Mouse (Mus musculus): ENCODE results near the gene Csrp1. TPM values are rescaled to one million over a fixed set of nuclear protein-coding genes. Genes with fewer than 3 reads are reported as not detected.

Csrp1 gene
- polyA plus RNA-seq, 1 experiment = 219 TPM

DNA sequence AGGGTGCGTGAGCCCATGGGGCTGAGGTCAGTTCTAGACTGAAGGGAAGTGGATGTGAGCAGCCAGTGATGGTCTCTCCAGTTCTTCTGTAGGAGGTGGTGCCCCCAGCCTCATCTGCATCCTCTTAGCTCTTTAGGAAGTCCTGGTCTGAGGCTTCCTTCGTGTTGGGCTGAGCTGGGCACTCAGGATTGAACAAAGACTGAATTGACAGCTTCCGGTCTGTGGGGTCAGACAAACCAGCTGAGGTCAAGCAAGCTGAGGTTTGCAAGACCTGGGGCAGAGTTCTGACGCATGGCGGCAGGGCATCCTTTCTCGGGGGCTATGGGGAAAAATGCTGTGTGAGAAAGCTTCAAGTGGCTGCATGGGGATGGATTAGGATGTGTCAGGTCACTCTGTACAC lies 15.6 kb downstream of the Csrp1 start:
- H3K4me3 ChIP-seq = no peak overlapping the region
- TF ChIP-seq SRF (IDR thresholded peaks at IDR 0.05; ENCODE audit: control insufficient read depth, insufficient read length, low read depth) = no peak
- no peak for TF ChIP-seq TCF12 (IDR thresholded peaks at IDR 0.05; ENCODE audit: insufficient read depth, poor library complexity, severe bottlenecking)
- TF ChIP-seq USF1 (IDR thresholded peaks at IDR 0.05; ENCODE audit: low read depth) = no peak
- no peak for TF ChIP-seq POLR2A (IDR thresholded peaks at IDR 0.05; ENCODE audit: insufficient read length, low read depth)
- TF ChIP-seq MYOD1 (IDR thresholded peaks at IDR 0.05; ENCODE audit: control insufficient read depth in 1 of 3, insufficient read length in 2 of 3, low read depth in 2 of 3) = no peak
- TF ChIP-seq MYOG (IDR thresholded peaks at IDR 0.05; ENCODE audit: control insufficient read depth in 1 of 3, insufficient read depth in 1 of 3, insufficient read length in 2 of 3, low read depth in 2 of 3) = no peak
- no peak for TF ChIP-seq CEBPB (IDR thresholded peaks at IDR 0.05; ENCODE audit: insufficient read depth, poor library complexity, severe bottlenecking)
- TF ChIP-seq POLR2AphosphoS2 (IDR thresholded peaks at IDR 0.05; ENCODE audit: insufficient read length, low read depth) = no peak
- no peak for TF ChIP-seq E2F4 (IDR thresholded peaks at IDR 0.05; ENCODE audit: insufficient read depth)
- TF ChIP-seq REST (IDR thresholded peaks at IDR 0.05; ENCODE audit: insufficient read depth, insufficient read length) = no peak
- TF ChIP-seq MAX (IDR thresholded peaks at IDR 0.05; ENCODE audit: low read depth) = no peak
- TF ChIP-seq TCF3 (IDR thresholded peaks at IDR 0.05; ENCODE audit: insufficient read length, low read depth) = no peak
- H3K79me2 ChIP-seq (ENCODE audit: control insufficient read depth, insufficient read depth) = peaks cover 86% of the 10 kb centered on the region
- H3ac ChIP-seq (ENCODE audit: control insufficient read depth, insufficient read length) = no peak overlapping the region
- H3K27me3 ChIP-seq (ENCODE audit: control insufficient read depth, insufficient read depth, insufficient read length) = no peaks in the 10 kb centered on the region
- H3K36me3 ChIP-seq (ENCODE audit: control insufficient read depth, insufficient read depth) = peaks cover 11% of the 10 kb centered on the region
- no peak overlapping the region for H3K4me2 ChIP-seq (ENCODE audit: low read depth)

DNA sequence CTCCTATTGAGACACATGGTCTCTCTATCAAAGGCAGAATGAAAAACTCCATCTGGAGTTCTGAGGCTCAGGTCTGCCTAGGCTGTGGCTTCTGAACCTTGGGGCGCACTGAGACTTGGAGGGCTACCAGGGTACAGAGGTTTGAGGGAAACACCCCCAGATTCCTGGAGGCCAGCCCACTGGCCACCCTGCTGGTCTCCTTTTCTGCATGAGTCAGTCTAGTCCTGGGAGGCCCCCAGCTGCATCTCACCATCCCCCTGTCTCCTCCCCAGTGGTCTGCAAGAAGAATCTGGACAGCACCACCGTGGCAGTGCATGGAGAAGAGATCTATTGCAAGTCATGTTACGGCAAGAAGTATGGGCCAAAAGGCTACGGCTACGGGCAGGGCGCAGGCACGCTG lies 25.1 kb downstream of the Csrp1 start:
- H3K79me2 ChIP-seq (ENCODE audit: control insufficient read depth, insufficient read depth) = peaks cover 24% of the 10 kb centered on the region
- H3K36me3 ChIP-seq (ENCODE audit: control insufficient read depth, insufficient read depth) = peaks cover 34% of the 10 kb centered on the region
- no peak overlapping the region for H3K4me2 ChIP-seq (ENCODE audit: low read depth)
- H3K4me3 ChIP-seq = no peak overlapping the region
- TF ChIP-seq TCF3 (IDR thresholded peaks at IDR 0.05; ENCODE audit: insufficient read length, low read depth) = no peak
- TF ChIP-seq MYOG (IDR thresholded peaks at IDR 0.05; ENCODE audit: control insufficient read depth in 1 of 3, insufficient read depth in 1 of 3, insufficient read length in 2 of 3, low read depth in 2 of 3) = no peak
- TF ChIP-seq TCF12 (IDR thresholded peaks at IDR 0.05; ENCODE audit: insufficient read depth, poor library complexity, severe bottlenecking) = no peak
- TF ChIP-seq REST (IDR thresholded peaks at IDR 0.05; ENCODE audit: insufficient read depth, insufficient read length) = no peak
- TF ChIP-seq POLR2A (IDR thresholded peaks at IDR 0.05; ENCODE audit: insufficient read length, low read depth) = no peak
- no peak for TF ChIP-seq MAX (IDR thresholded peaks at IDR 0.05; ENCODE audit: low read depth)
- no peak for TF ChIP-seq E2F4 (IDR thresholded peaks at IDR 0.05; ENCODE audit: insufficient read depth)
- no peak for TF ChIP-seq POLR2AphosphoS2 (IDR thresholded peaks at IDR 0.05; ENCODE audit: insufficient read length, low read depth)
- no peak for TF ChIP-seq MYOD1 (IDR thresholded peaks at IDR 0.05; ENCODE audit: control insufficient read depth in 1 of 3, insufficient read length in 2 of 3, low read depth in 2 of 3)
- no peak for TF ChIP-seq USF1 (IDR thresholded peaks at IDR 0.05; ENCODE audit: low read depth)
- no peak for TF ChIP-seq SRF (IDR thresholded peaks at IDR 0.05; ENCODE audit: control insufficient read depth, insufficient read length, low read depth)
- TF ChIP-seq CEBPB (IDR thresholded peaks at IDR 0.05; ENCODE audit: insufficient read depth, poor library complexity, severe bottlenecking) = no peak
- H3ac ChIP-seq (ENCODE audit: control insufficient read depth, insufficient read length) = no peak overlapping the region
- H3K27me3 ChIP-seq (ENCODE audit: control insufficient read depth, insufficient read depth, insufficient read length) = no peaks in the 10 kb centered on the region

DNA sequence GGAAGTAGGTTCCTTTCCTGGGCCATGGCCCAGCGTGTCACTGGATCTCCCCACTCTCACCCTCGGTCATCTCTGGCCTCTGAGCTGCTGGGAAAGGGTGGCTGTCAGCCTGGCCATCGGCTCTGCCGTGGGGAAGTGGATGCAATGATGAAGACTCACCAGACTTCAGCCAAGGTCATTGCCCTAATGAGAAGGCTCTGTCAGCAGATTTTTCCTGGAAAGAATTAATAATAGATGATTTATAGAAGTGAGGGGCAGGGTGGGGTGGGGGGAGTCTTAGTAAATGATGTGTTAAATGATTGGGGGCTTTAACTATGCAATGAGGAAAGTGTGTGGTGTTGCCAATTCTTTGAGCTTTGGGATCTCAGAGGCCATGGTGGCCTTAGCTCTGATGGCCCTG lies 26.4 kb downstream of the Csrp1 start:
- H3K79me2 ChIP-seq (ENCODE audit: control insufficient read depth, insufficient read depth) = peaks cover 22% of the 10 kb centered on the region
- H3K4me3 ChIP-seq = no peak overlapping the region
- no peaks in the 10 kb centered on the region for H3K27me3 ChIP-seq (ENCODE audit: control insufficient read depth, insufficient read depth, insufficient read length)
- H3ac ChIP-seq (ENCODE audit: control insufficient read depth, insufficient read length) = no peak overlapping the region
- no peak overlapping the region for H3K4me2 ChIP-seq (ENCODE audit: low read depth)
- H3K36me3 ChIP-seq (ENCODE audit: control insufficient read depth, insufficient read depth) = peaks cover 37% of the 10 kb centered on the region
- no peak for TF ChIP-seq MAX (IDR thresholded peaks at IDR 0.05; ENCODE audit: low read depth)

DNA sequence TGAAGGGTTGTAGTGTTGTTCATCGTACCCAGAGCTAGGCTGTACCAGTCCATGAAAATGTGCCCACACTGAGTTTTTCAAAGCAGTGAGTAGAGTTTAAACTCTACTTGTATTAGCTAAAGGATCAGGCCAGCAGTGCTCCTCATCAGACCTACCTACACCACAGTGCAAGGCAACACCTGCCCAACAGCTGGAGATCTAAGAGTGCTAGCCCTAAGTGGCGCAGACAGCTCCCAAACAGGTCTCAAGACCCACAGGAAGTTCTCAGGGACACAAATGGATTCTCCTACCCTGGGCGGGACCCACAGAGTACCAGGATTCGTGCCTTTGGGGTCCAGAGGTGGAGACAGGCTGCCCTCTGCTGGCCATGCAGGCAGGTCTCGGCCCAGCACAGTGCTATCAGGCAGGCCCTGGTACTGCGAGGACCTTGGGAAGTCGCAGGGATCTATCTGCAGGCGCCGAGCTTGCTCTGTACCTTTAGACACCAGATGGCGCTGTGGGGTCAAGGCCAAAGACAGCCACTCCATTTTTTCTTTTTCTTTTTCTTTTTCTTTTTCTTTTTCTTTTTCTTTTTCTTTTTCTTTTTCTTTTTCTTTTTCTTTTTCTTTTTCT lies 33.0 kb downstream of the Csrp1 start:
- peaks cover 15% of the 10 kb centered on the region for H3K36me3 ChIP-seq (ENCODE audit: control insufficient read depth, insufficient read depth)
- TF ChIP-seq TCF3 (IDR thresholded peaks at IDR 0.05; ENCODE audit: insufficient read length, low read depth) (no peak), POLR2AphosphoS2 (IDR thresholded peaks at IDR 0.05; ENCODE audit: insufficient read length, low read depth) (peak; percentile 79), MYOD1 (IDR thresholded peaks at IDR 0.05; ENCODE audit: control insufficient read depth in 1 of 3, insufficient read length in 2 of 3, low read depth in 2 of 3) (peak in 1 of 3 experiments; percentile 31), USF1 (IDR thresholded peaks at IDR 0.05; ENCODE audit: low read depth) (no peak), MYOG (IDR thresholded peaks at IDR 0.05; ENCODE audit: control insufficient read depth in 1 of 3, insufficient read depth in 1 of 3, insufficient read length in 2 of 3, low read depth in 2 of 3) (peak in 1 of 3 experiments; percentile 14), POLR2A (IDR thresholded peaks at IDR 0.05; ENCODE audit: insufficient read length, low read depth) (no peak), SRF (IDR thresholded peaks at IDR 0.05; ENCODE audit: control insufficient read depth, insufficient read length, low read depth) (no peak)
- H3K4me3 ChIP-seq = no peak overlapping the region
- H3K27me3 ChIP-seq (ENCODE audit: control insufficient read depth, insufficient read depth, insufficient read length) = no peaks in the 10 kb centered on the region
- no peaks in the 10 kb centered on the region for H3K79me2 ChIP-seq (ENCODE audit: control insufficient read depth, insufficient read depth)
- H3K4me2 ChIP-seq (ENCODE audit: low read depth) = no peak overlapping the region
- H3ac ChIP-seq (ENCODE audit: control insufficient read depth, insufficient read length) = no peak overlapping the region

DNA sequence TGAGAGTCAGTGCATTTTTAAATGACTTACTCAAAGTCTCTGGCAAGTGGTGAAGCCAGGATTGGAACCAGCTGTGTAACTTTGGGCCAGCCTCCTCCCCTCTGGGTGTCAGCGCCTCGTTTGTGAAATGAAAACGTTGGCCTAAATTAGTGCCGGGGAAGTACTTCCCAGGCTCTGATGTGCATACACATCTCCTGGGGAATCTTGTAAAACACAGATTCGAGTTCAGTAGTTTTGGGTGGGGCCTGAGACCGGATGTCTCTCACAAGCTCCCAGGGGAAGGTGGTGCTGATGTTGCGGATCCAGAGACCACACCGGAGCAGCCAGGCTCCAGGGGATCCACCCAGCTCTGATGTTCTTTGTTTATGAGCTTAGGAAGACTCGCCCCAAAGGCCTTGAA lies 35.4 kb downstream of the Csrp1 start:
- no peaks in the 10 kb centered on the region for H3K27me3 ChIP-seq (ENCODE audit: control insufficient read depth, insufficient read depth, insufficient read length)
- H3K4me2 ChIP-seq (ENCODE audit: low read depth) = peak overlapping the region; percentile 12
- H3ac ChIP-seq (ENCODE audit: control insufficient read depth, insufficient read length) = no peak overlapping the region
- H3K36me3 ChIP-seq (ENCODE audit: control insufficient read depth, insufficient read depth) = peaks cover 4% of the 10 kb centered on the region
- no peaks in the 10 kb centered on the region for H3K79me2 ChIP-seq (ENCODE audit: control insufficient read depth, insufficient read depth)
- H3K4me3 ChIP-seq = no peak overlapping the region
- TF ChIP-seq SRF (IDR thresholded peaks at IDR 0.05; ENCODE audit: control insufficient read depth, insufficient read length, low read depth) (no peak), POLR2A (IDR thresholded peaks at IDR 0.05; ENCODE audit: insufficient read length, low read depth) (no peak), USF1 (IDR thresholded peaks at IDR 0.05; ENCODE audit: low read depth) (no peak), CEBPB (IDR thresholded peaks at IDR 0.05; ENCODE audit: insufficient read depth, poor library complexity, severe bottlenecking) (no peak)
